Mouse (Mus musculus): ENCODE measurements at regions not wholly inside any gene's neighbourhood (a gene's known extent, or its start where the extent isn't known, plus 50 kb on each side); places are given as distances from the start of the nearest gene placed in this dataset.

GRCm38 (mm10) chr14:76631181-76631580 is 74.5 kb upstream of the Serp2 start:
- DNase-seq (ENCODE audit: low spot score) = no peak

- DNase-seq (ENCODE audit: low spot score) = no peak
Measured at GRCm38 (mm10) chr14:76629913-76630478, 73.3 kb upstream of the Serp2 start.

- no peak for DNase-seq (ENCODE audit: low spot score)
Measured at GRCm38 (mm10) chr14:76628182-76628892, 71.6 kb upstream of the Serp2 start.

- DNase-seq (ENCODE audit: low spot score) = no peak
Measured at GRCm38 (mm10) chr14:76625589-76626368, 69.1 kb upstream of the Serp2 start.

- no peak for DNase-seq (ENCODE audit: low spot score)
Measured at GRCm38 (mm10) chr14:76624626-76625378, 68.1 kb upstream of the Serp2 start.

GRCm38 (mm10) chr14:76623371-76623988 is 66.8 kb upstream of the Serp2 start:
- no peak for DNase-seq (ENCODE audit: low spot score)

GRCm38 (mm10) chr14:76622634-76623291 is 66.1 kb upstream of the Serp2 start:
- no peak for DNase-seq (ENCODE audit: low spot score)

- DNase-seq (ENCODE audit: low spot score) = no peak
Measured at GRCm38 (mm10) chr14:76619038-76619409, 62.3 kb upstream of the Serp2 start.

GRCm38 (mm10) chr14:76618331-76619037 is 61.8 kb upstream of the Serp2 start:
- no peak for DNase-seq (ENCODE audit: low spot score)

- DNase-seq (ENCODE audit: low spot score) = no peak
Measured at GRCm38 (mm10) chr14:76617889-76618288, 61.2 kb upstream of the Serp2 start.

- DNase-seq (ENCODE audit: low spot score) = no peak
Measured at GRCm38 (mm10) chr14:76617447-76617846, 60.8 kb upstream of the Serp2 start.

- DNase-seq (ENCODE audit: low spot score) = no peak
Measured at GRCm38 (mm10) chr14:76616367-76616683, 59.6 kb upstream of the Serp2 start.

- DNase-seq (ENCODE audit: low spot score) = no peak
Measured at GRCm38 (mm10) chr14:76615603-76616366, 59.1 kb upstream of the Serp2 start.

GRCm38 (mm10) chr14:76615182-76615581 is 58.5 kb upstream of the Serp2 start:
- DNase-seq (ENCODE audit: low spot score) = no peak

- DNase-seq (ENCODE audit: low spot score) = no peak
Measured at GRCm38 (mm10) chr14:76614682-76615081, 58.0 kb upstream of the Serp2 start.

- DNase-seq (ENCODE audit: low spot score) = no peak
Measured at GRCm38 (mm10) chr14:76613604-76614003, 56.9 kb upstream of the Serp2 start.

- DNase-seq (ENCODE audit: low spot score) = no peak
Measured at GRCm38 (mm10) chr14:76610429-76611378, 54.0 kb upstream of the Serp2 start.

Measured in urinary bladder, postnatal 10 days (tissue).